Mouse (Mus musculus): ENCODE measurements around the gene Bcr.

- TF ChIP-seq POLR2A (IDR thresholded peaks at IDR 0.05; ENCODE audit: extremely low read depth, insufficient read depth, low read length) (no peak), CTCF (IDR thresholded peaks at IDR 0.05; ENCODE audit: low read depth, low read length) (no peak)
Observed at GRCm38 (mm10) chr10:75113620-75114019, 53.2 kb downstream of the Bcr start.

Data from liver, adult 2 months (tissue).